Mouse (Mus musculus) megakaryocyte, embryonic 14.5 days (primary cell): ENCODE measurements around the gene Rhebl1.

Source experiments
- FLI1 ChIP-seq: IDR thresholded peaks from 2 replicates; pipeline ENCODE4 v1.6.1; 2012; ENCODE audit warnings: low read length, inconsistent platforms, mixed read lengths
- GATA1 ChIP-seq: IDR thresholded peaks from 3 replicates; pipeline ENCODE4 v1.6.1; 2012; ENCODE audit warnings: mixed read lengths, low read length, inconsistent platforms, borderline replicate concordance

DNA sequence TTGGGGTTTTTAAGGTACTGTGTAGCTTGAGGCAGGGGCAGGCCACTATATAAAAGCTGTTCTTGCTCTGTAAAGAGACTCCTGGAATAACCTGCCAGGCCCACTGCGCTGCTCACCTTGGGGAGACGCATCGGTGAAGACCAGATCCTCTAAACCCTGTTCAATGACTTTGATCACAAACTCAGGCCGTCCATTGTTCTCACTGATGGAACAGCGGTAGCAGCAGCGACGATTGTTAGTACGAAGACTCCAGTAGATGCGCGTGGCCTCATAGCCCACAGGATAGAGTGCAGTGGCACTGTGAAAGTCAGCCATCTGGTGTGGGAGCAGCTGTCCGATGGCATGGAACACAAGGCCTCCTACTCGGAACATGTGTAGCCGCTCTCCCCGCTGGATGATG, 55.2 kb downstream of the Rhebl1 start:
- TF ChIP-seq GATA1 (no peak), FLI1 (no peak)
